In genomic region chr19:11911603-11912002, GRCm38 (mm10) we compare ENCODE assay signal across 8 mouse cellular contexts. TPM values are rescaled to one million over a fixed set of nuclear protein-coding genes. Genes with fewer than 3 reads are reported as not detected.
DNase-seq lines count a peak whose midpoint lies in the region; ATAC-seq and TF ChIP-seq lines count a peak whose summit lies in the region.

No protein-coding gene starts in this region.

- H3K4me2 ChIP-seq in hindbrain, embryonic 12.5 days (replicated peaks): peak overlapping the region; percentile 76
- H3K4me2 ChIP-seq in liver, embryonic 13.5 days: peak overlapping the region; percentile 90
- H3K4me2 ChIP-seq in neural tube, embryonic 15.5 days: peak overlapping the region; percentile 77

- H3K4me1 ChIP-seq in kidney, adult 2 months (ENCODE audit: control insufficient read depth, insufficient read depth, low read length): peaks cover 10% of the 10 kb centered on the region; the same call in 1 of the 2 replicates
- peaks cover 22% of the 10 kb centered on the region for H3K4me1 ChIP-seq in hindbrain, embryonic 12.5 days
- peaks cover 32% of the 10 kb centered on the region for H3K4me1 ChIP-seq in liver, embryonic 13.5 days (replicated peaks)
- H3K4me1 ChIP-seq in neural tube, embryonic 15.5 days: peaks cover 28% of the 10 kb centered on the region

- TF ChIP-seq CTCF in kidney, adult 2 months (conservative IDR thresholded peaks at IDR 0.05; ENCODE audit: insufficient read depth, insufficient read length, low read depth, low read length): no peak

- peak overlapping the region; percentile 81 for H3K4me3 ChIP-seq in kidney, adult 2 months (ENCODE audit: insufficient read depth, low read depth, low read length)
- H3K4me3 ChIP-seq in hindbrain, embryonic 12.5 days: peak overlapping the region; percentile 84
- H3K4me3 ChIP-seq in liver, embryonic 13.5 days (replicated peaks): peak overlapping the region; percentile 93
- peak overlapping the region; percentile 92 for H3K4me3 ChIP-seq in neural tube, embryonic 15.5 days (replicated peaks)

- peak overlapping the region; percentile 88; the same call in 1 of the 2 replicates for H3K9ac ChIP-seq in hindbrain, embryonic 12.5 days
- H3K9ac ChIP-seq in liver, embryonic 13.5 days: peak overlapping the region; percentile 71
- peak overlapping the region; percentile 88 for H3K9ac ChIP-seq in neural tube, embryonic 15.5 days (replicated peaks)

- under 1% methylated on average over 17 of the region's 17 CpGs for WGBS in kidney, adult 2 months
- 3% methylated on average over 17 of the region's 17 CpGs for WGBS in hindbrain, embryonic 12.5 days
- 3% methylated on average over 17 of the region's 17 CpGs for WGBS in liver, embryonic 13.5 days (ENCODE audit: insufficient replicate concordance)
- WGBS in neural tube, embryonic 15.5 days: 1% methylated on average over 17 of the region's 17 CpGs

- no peaks in the 10 kb centered on the region for H3K27me3 ChIP-seq in kidney, adult 2 months (replicated peaks; ENCODE audit: control insufficient read depth, insufficient read depth, low read length)
- H3K27me3 ChIP-seq in hindbrain, embryonic 12.5 days: no peaks in the 10 kb centered on the region
- H3K27me3 ChIP-seq in liver, embryonic 13.5 days: no peaks in the 10 kb centered on the region
- no peaks in the 10 kb centered on the region for H3K27me3 ChIP-seq in neural tube, embryonic 15.5 days (replicated peaks)

- H3K9me3 ChIP-seq in hindbrain, embryonic 12.5 days (replicated peaks): no peaks in the 10 kb centered on the region
- no peaks in the 10 kb centered on the region for H3K9me3 ChIP-seq in liver, embryonic 13.5 days (replicated peaks)
- no peaks in the 10 kb centered on the region for H3K9me3 ChIP-seq in neural tube, embryonic 15.5 days (replicated peaks)

- peak overlapping the region; percentile 89 for H3K27ac ChIP-seq in kidney, adult 2 months (ENCODE audit: insufficient read depth, low read depth, low read length)
- H3K27ac ChIP-seq in hindbrain, embryonic 12.5 days: peak overlapping the region; percentile 93
- peak overlapping the region; percentile 66 for H3K27ac ChIP-seq in liver, embryonic 13.5 days
- peak overlapping the region; percentile 92 for H3K27ac ChIP-seq in neural tube, embryonic 15.5 days (replicated peaks)

- no peaks in the 10 kb centered on the region for H3K36me3 ChIP-seq in kidney, adult 2 months (ENCODE audit: control insufficient read depth, insufficient read depth, low read length)
- H3K36me3 ChIP-seq in hindbrain, embryonic 12.5 days: peaks cover 6% of the 10 kb centered on the region; the same call in 1 of the 2 replicates
- peaks cover 8% of the 10 kb centered on the region for H3K36me3 ChIP-seq in liver, embryonic 13.5 days
- 0 out of 2 replicates have a peak, but pooled peaks cover 6% of the 10 kb centered on the region for H3K36me3 ChIP-seq in neural tube, embryonic 15.5 days

- DNase-seq in kidney, adult 2 months: no peak
- DNase-seq in kidney, adult 8-10 months: no peak
- peak; percentile 14 for DNase-seq in ES-CJ7 (ENCODE audit: low read depth, low spot score)
- peak; percentile 55 to 58 for DNase-seq in cerebellum, postnatal 14 days
- peak; percentile 8 for DNase-seq in liver, embryonic 13.5 days
- no peak for DNase-seq in c-Kit-positive CD71-positive TER-119-positive erythroid progenitor cells, embryonic 14.5 days (ENCODE audit: low spot score)

- peak; percentile 59 for ATAC-seq in hindbrain, embryonic 12.5 days (ENCODE audit: low FRiP score)
- no peak; the same call in 1 of the 2 replicates for ATAC-seq in liver, embryonic 13.5 days (ENCODE audit: low read depth)
- peak; percentile 48 for ATAC-seq in neural tube, embryonic 15.5 days (ENCODE audit: low FRiP score)

- TF ChIP-seq POLR2A in kidney, adult 2 months (IDR thresholded peaks at IDR 0.05; ENCODE audit: low read depth, low read length): no peak

RNA-seq across cellular contexts. Expression of gene Patl1, which starts 0.6 kb away (rescaled TPM):
- polyA plus RNA-seq in kidney, adult 2 months (2012; rRNA removed): 13.9 and 17.6 TPM in 2 replicates
- polyA plus RNA-seq in hindbrain, embryonic 12.5 days (2016; fragmentation: Nextera tagmentation; extraction: Ambion mirVana): 23.9 and 24.0 TPM in 2 replicates
- 6.2 and 8.1 TPM in 2 replicates for polyA plus RNA-seq in liver, embryonic 13.5 days (2015; fragmentation: Nextera tagmentation; extraction: Ambion mirVana)
- 13.3 and 15.2 TPM in 2 replicates for polyA plus RNA-seq in neural tube, embryonic 15.5 days (2015; fragmentation: Nextera tagmentation; extraction: Ambion mirVana)

RNA-seq across cellular contexts. Expression of gene Olfr1420, which starts 25.2 kb away (rescaled TPM):
- not detected in 2 replicates for polyA plus RNA-seq in kidney, adult 2 months (2012; rRNA removed)
- polyA plus RNA-seq in hindbrain, embryonic 12.5 days (2016; fragmentation: Nextera tagmentation; extraction: Ambion mirVana): 0.09 TPM in 1 of 2 replicates, not detected in the other
- polyA plus RNA-seq in liver, embryonic 13.5 days (2015; fragmentation: Nextera tagmentation; extraction: Ambion mirVana): not detected in 2 replicates
- not detected in 2 replicates for polyA plus RNA-seq in neural tube, embryonic 15.5 days (2015; fragmentation: Nextera tagmentation; extraction: Ambion mirVana)

RNA-seq across cellular contexts. Expression of gene Olfr1419, which starts 36.7 kb away (rescaled TPM):
- polyA plus RNA-seq in kidney, adult 2 months (2012; rRNA removed): 0.05 TPM in 1 of 2 replicates, not detected in the other
- polyA plus RNA-seq in hindbrain, embryonic 12.5 days (2016; fragmentation: Nextera tagmentation; extraction: Ambion mirVana): 0.20 TPM in 1 of 2 replicates, not detected in the other
- polyA plus RNA-seq in liver, embryonic 13.5 days (2015; fragmentation: Nextera tagmentation; extraction: Ambion mirVana): not detected in 2 replicates
- polyA plus RNA-seq in neural tube, embryonic 15.5 days (2015; fragmentation: Nextera tagmentation; extraction: Ambion mirVana): not detected in 2 replicates

RNA-seq across cellular contexts. Expression of gene Olfr1418, which starts 50.7 kb away (rescaled TPM):
- not detected in 2 replicates for polyA plus RNA-seq in kidney, adult 2 months (2012; rRNA removed)
- not detected in 2 replicates for polyA plus RNA-seq in hindbrain, embryonic 12.5 days (2016; fragmentation: Nextera tagmentation; extraction: Ambion mirVana)
- polyA plus RNA-seq in liver, embryonic 13.5 days (2015; fragmentation: Nextera tagmentation; extraction: Ambion mirVana): not detected in 2 replicates
- not detected in 2 replicates for polyA plus RNA-seq in neural tube, embryonic 15.5 days (2015; fragmentation: Nextera tagmentation; extraction: Ambion mirVana)

RNA-seq across cellular contexts. Expression of gene Osbp, which starts 54.1 kb away (rescaled TPM):
- polyA plus RNA-seq in kidney, adult 2 months (2012; rRNA removed): 21.7 and 24.8 TPM in 2 replicates
- 5.4 and 5.5 TPM in 2 replicates for polyA plus RNA-seq in hindbrain, embryonic 12.5 days (2016; fragmentation: Nextera tagmentation; extraction: Ambion mirVana)
- polyA plus RNA-seq in liver, embryonic 13.5 days (2015; fragmentation: Nextera tagmentation; extraction: Ambion mirVana): 2.2 and 2.4 TPM in 2 replicates
- polyA plus RNA-seq in neural tube, embryonic 15.5 days (2015; fragmentation: Nextera tagmentation; extraction: Ambion mirVana): 3.4 and 3.8 TPM in 2 replicates

Comparison
In these comparisons a context has a peak if more than half of its experiments do, and no peak if none do; other contexts are left out.
1. DNase-seq: peak in ES-CJ7 (single experiment), cerebellum, postnatal 14 days (2 of 2) and liver, embryonic 13.5 days (single experiment); none in kidney, adult 2 months (single experiment), kidney, adult 8-10 months (0 of 2) and c-Kit-positive CD71-positive TER-119-positive erythroid progenitor cells, embryonic 14.5 days (single experiment).
2. Peak in every context shown above with its lines, with median percentiles within 50 percentile points of each other: H3K27ac ChIP-seq, H3K4me3 ChIP-seq, H3K4me2 ChIP-seq and H3K9ac ChIP-seq.